16 mouse cellular contexts compared by ENCODE assay signal in genomic region chr4:140810458-140811260, GRCm38 (mm10). TPM values are rescaled to one million over a fixed set of nuclear protein-coding genes. Genes with fewer than 3 reads are reported as not detected.
DNase-seq lines count a peak whose midpoint lies in the region; ATAC-seq and TF ChIP-seq lines count a peak whose summit lies in the region.
"Had no signal": no experiment of that assay in that cellular context is flagged by ENCODE, and none has a peak within 500 bp of the region (broad histone marks: within the 10 kb centered on the region; RNA-seq: fewer than 3 reads in every experiment).

Gene Padi3, minus strand, starts transcription at chr4:140810648.

- H3K36me3 ChIP-seq in heart, embryonic 13.5 days = no peaks in the 10 kb centered on the region
- no peaks in the 10 kb centered on the region for H3K36me3 ChIP-seq in myocyte (ENCODE audit: control insufficient read depth, insufficient read depth)
- H3K36me3 ChIP-seq: embryonic facial prominence, embryonic 12.5 days had no signal

- no peak within 1 kb of the TSS for H3K4me2 ChIP-seq in heart, embryonic 13.5 days
- H3K4me2 ChIP-seq in myocyte (ENCODE audit: low read depth) = peak within 1 kb of the TSS; percentile 73
- H3K4me2 ChIP-seq: embryonic facial prominence, embryonic 12.5 days had no signal

- H3ac ChIP-seq in myocyte (ENCODE audit: control insufficient read depth, insufficient read length) = no peak within 1 kb of the TSS

- no peak for TF ChIP-seq POLR2A in myocyte (IDR thresholded peaks at IDR 0.05; ENCODE audit: insufficient read length, low read depth)

- DNase-seq in heart, adult 11 months = no peak
- DNase-seq in induced T-regulatory cell, adult 2 months (ENCODE audit: low read depth) = peak; percentile 66
- DNase-seq in thymus, postnatal 4 days = peak; percentile 70
- DNase-seq in adrenal gland, adult 8-10 months = no peak
- no peak for DNase-seq in natural killer cell, adult 2 months (ENCODE audit: low spot score in 2 of 2)
- no peak for DNase-seq in frontal cortex, postnatal 25 days (ENCODE audit: low spot score in 2 of 2)
- DNase-seq: cerebellum, adult 2 months; heart, postnatal 10 days; kidney, adult 9 months had no signal

- H3K79me2 ChIP-seq in myocyte (ENCODE audit: control insufficient read depth, insufficient read depth) = no peaks in the 10 kb centered on the region

- no peaks in the 10 kb centered on the region for H3K9me3 ChIP-seq in heart, embryonic 13.5 days
- H3K9me3 ChIP-seq: embryonic facial prominence, embryonic 12.5 days had no signal

- no peak for ATAC-seq in heart, embryonic 13.5 days (ENCODE audit: extremely low read depth, insufficient number of reproducible peaks, low FRiP score, low TSS enrichment)
- ATAC-seq: activated CD4-positive, CD25-positive, alpha-beta regulatory T cell, adult 4 months; hindbrain, embryonic 16.5 days had no signal

- no peak within 1 kb of the TSS for H3K4me3 ChIP-seq in heart, embryonic 13.5 days
- H3K4me3 ChIP-seq in myocyte = no peak within 1 kb of the TSS
- H3K4me3 ChIP-seq: embryonic facial prominence, embryonic 12.5 days had no signal

- no peak within 1 kb of the TSS for H3K9ac ChIP-seq in heart, embryonic 13.5 days
- H3K9ac ChIP-seq: embryonic facial prominence, embryonic 12.5 days had no signal

- H3K4me1 ChIP-seq in heart, embryonic 13.5 days = peaks cover 62% of the 10 kb centered on the region

- H3K27me3 ChIP-seq in heart, embryonic 13.5 days (replicated peaks) = 0 out of 2 replicates have a peak, but pooled peaks cover 17% of the 10 kb centered on the region
- H3K27me3 ChIP-seq in myocyte (ENCODE audit: control insufficient read depth, insufficient read depth, insufficient read length) = no peaks in the 10 kb centered on the region
- H3K27me3 ChIP-seq: embryonic facial prominence, embryonic 12.5 days had no signal

- H3K27ac ChIP-seq in heart, embryonic 13.5 days (replicated peaks) = peak within 1 kb of the TSS; percentile 70; the same call in 1 of the 2 replicates
- H3K27ac ChIP-seq: embryonic facial prominence, embryonic 12.5 days had no signal

- 65% methylated on average over 15 of the region's 16 CpGs for WGBS in heart, embryonic 13.5 days

TF ChIP-seq in myocyte, 11 proteins besides CTCF, POLR2A, EP300 and RAD21:
- TF ChIP-seq MYOD1 (IDR thresholded peaks at IDR 0.05; ENCODE audit: control insufficient read depth in 1 of 3, insufficient read length in 2 of 3, low read depth in 2 of 3) (no peak), TCF12 (IDR thresholded peaks at IDR 0.05; ENCODE audit: insufficient read depth, poor library complexity, severe bottlenecking) (no peak), MYOG (IDR thresholded peaks at IDR 0.05; ENCODE audit: control insufficient read depth in 1 of 3, insufficient read depth in 1 of 3, insufficient read length in 2 of 3, low read depth in 2 of 3) (no peak), REST (IDR thresholded peaks at IDR 0.05; ENCODE audit: insufficient read depth, insufficient read length) (no peak), MAX (IDR thresholded peaks at IDR 0.05; ENCODE audit: low read depth) (no peak), USF1 (IDR thresholded peaks at IDR 0.05; ENCODE audit: low read depth) (no peak), TCF3 (IDR thresholded peaks at IDR 0.05; ENCODE audit: insufficient read length, low read depth) (no peak), CEBPB (IDR thresholded peaks at IDR 0.05; ENCODE audit: insufficient read depth, poor library complexity, severe bottlenecking) (no peak), POLR2AphosphoS2 (IDR thresholded peaks at IDR 0.05; ENCODE audit: insufficient read length, low read depth) (no peak)

RNA-seq across cellular contexts. Expression of gene Padi3, which starts in this region (rescaled TPM):
- 0.24 and 0.25 TPM in 2 replicates for polyA plus RNA-seq in heart, embryonic 13.5 days (2015; fragmentation: Nextera tagmentation; extraction: Ambion mirVana)
- polyA plus RNA-seq in myocyte (2012; fragmentation: generic; extraction: Trizol) = 2.8 TPM
- total RNA-seq in adrenal gland, adult 8-10 months (2022) = not detected
- total RNA-seq: layer of hippocampus, adult 18-20 months had no signal
- polyA plus RNA-seq: cerebellum, adult 2 months; forebrain, embryonic 11.5 days had no signal

Comparison
In these comparisons a context has a peak if more than half of its experiments do, and no peak if none do; other contexts are left out.
1. DNase-seq: peak in induced T-regulatory cell, adult 2 months (single experiment) and thymus, postnatal 4 days (single experiment); none in heart, adult 11 months (single experiment), adrenal gland, adult 8-10 months (single experiment), natural killer cell, adult 2 months (0 of 2) and frontal cortex, postnatal 25 days (0 of 2).